Mouse (Mus musculus): Measurements from ENCODE around the gene Scgb1b17. TPM values are rescaled to one million over a fixed set of nuclear protein-coding genes. Genes with fewer than 3 reads are reported as not detected.
"Not testable (repeated sequence)": the region's sequence is repeated elsewhere in the genome, so short reads cannot be mapped to it uniquely, and the experiment has no call there.

Scgb1b17 gene
- not detected for total RNA-seq (2021)
- long read RNA-seq, partial matches to known transcripts = 0 of 1 reads
- long read RNA-seq, other reads (novel, unspliced or antisense) = 1 of 1 reads

- DNase-seq (ENCODE audit: low spot score in 2 of 2) = not testable (repeated sequence)
Observed at GRCm38 (mm10) chr7:33063149-33063548, at the start of gene Scgb1b17. Gene Scgb1b17, plus strand, starts transcription at chr7:33063449.

DNA sequence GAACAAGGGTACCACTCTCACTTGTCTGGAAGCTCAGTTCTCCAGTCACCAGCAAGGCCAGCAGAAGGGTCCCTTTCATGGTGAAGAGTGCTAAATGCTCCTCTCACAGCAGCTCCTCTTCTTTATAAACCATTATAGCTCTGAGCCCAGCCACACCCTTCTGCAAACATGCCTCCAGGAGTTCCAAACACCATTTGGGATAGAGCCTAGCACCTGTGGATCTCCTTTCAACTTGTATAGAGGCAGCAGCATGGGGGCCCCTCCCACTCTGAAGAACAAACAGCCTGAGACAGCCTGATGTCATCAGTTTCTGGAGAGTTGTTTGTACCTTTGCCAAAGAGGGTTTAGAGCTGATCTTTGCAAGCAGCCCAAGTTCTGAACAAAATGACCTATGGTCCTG is 6.8 kb upstream of the Scgb1b17 start, which contains the start of gene Scgb2b17:
Gene Scgb2b17 (minus strand): TSS at position 101 of the 400 bp plus-strand sequence.
- not testable (repeated sequence) for DNase-seq (ENCODE audit: low spot score in 2 of 2)

Other genes starting within 250 kb of the Scgb1b17 start
- not detected for gene Scgb2b15, start 233.8 kb upstream of the Scgb1b17 start, total RNA-seq (2021)
- gene Scgb1b15, start 226.9 kb upstream of the Scgb1b17 start, total RNA-seq (2021) = not detected
- gene Scgb2b17, start 6.9 kb upstream of the Scgb1b17 start, total RNA-seq (2021) = not detected
- not detected for gene Scgb2b18, start 110.4 kb downstream of the Scgb1b17 start, total RNA-seq (2021)
- gene Scgb1b18, start 122.1 kb downstream of the Scgb1b17 start, total RNA-seq (2021) = not detected
- gene Scgb2b19, start 216.9 kb downstream of the Scgb1b17 start, total RNA-seq (2021) = not detected
- gene Scgb1b19, start 223.8 kb downstream of the Scgb1b17 start, total RNA-seq (2021) = not detected